Mouse (Mus musculus) gastrocnemius, postnatal 36 days (tissue): ENCODE results near the gene Atp13a3. TPM values are rescaled to one million over a fixed set of nuclear protein-coding genes. Genes with fewer than 3 reads are reported as not detected.
"Not testable (repeated sequence)": the region's sequence is repeated elsewhere in the genome, so short reads cannot be mapped to it uniquely, and the experiment has no call there.

ENCODE experiments used
- DNase-seq, 2 experiments: peaks; one replicate each; pipeline ENCODE4 v3.0.0; 2022
- intact Hi-C: fragments of 180-260 bp; cut with DNase I; formaldehyde crosslinking; loops from one replicate; pipeline ENCODE4 v1.15.1; 2025
- long read RNA-seq, 2 experiments: library from polyadenylated mRNA; stranded (forward); transcript quantifications; one replicate each; pipeline ENCODE4 v2.0.0; 2021
- total RNA-seq, 2 experiments: library from RNA; stranded (reverse); gene quantifications; 2 replicates each; pipeline ENCODE4 v1.2.3; 2021

Gene Atp13a3
- 10 to 100 TPM; 35.7 to 38.4 TPM for total RNA-seq
- long read RNA-seq, experiment 1, partial matches to known transcripts = 0 of 31 reads
- long read RNA-seq, experiment 1, other reads (novel, unspliced or antisense) = 31 of 31 reads
- long read RNA-seq, experiment 2, partial matches to known transcripts = 0 of 20 reads
- long read RNA-seq, experiment 2, other reads (novel, unspliced or antisense) = 20 of 20 reads

- no peak for DNase-seq
- intact Hi-C loops = no loop called here
Measured at GRCm38 (mm10) chr16:30405925-30406670, at the start of gene Atp13a3. Gene Atp13a3, minus strand, starts transcription at chr16:30405975.

GRCm38 (mm10) chr16:30453213-30453975 lies 47.6 kb upstream of the Atp13a3 start:
- intact Hi-C loops = loop anchor here (10.0 kb wide), 1 partner anchor 911 kb away; no protein-coding TSS in a partner anchor
- DNase-seq = no peak

DNA sequence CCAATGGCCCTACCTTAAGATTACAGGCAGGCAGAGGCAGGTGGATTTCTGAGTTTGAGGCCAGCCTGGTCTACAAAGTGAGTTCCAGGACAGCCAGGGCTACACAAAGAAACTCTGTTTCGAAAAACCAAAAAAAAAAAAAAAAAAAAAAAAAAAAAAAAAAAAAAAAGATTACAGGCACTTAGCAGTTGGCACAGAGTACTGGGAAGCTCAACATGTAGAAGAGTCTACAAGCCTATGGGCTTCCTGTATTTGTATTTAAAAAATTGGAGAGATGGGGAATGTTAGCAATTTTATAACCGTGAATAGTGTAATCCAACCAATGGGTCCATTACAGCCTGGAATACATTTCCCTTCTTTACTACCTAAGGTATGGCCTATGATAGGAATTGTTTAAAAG lies 45.4 kb upstream of the Atp13a3 start:
- DNase-seq = not testable (repeated sequence)
- intact Hi-C loops = loop anchor here (10.0 kb wide), 1 partner anchor 914 kb away; no protein-coding TSS in a partner anchor

- no peak for DNase-seq
- intact Hi-C loops = no loop called here
Measured at GRCm38 (mm10) chr16:30449017-30449416, 43.2 kb upstream of the Atp13a3 start.

DNA sequence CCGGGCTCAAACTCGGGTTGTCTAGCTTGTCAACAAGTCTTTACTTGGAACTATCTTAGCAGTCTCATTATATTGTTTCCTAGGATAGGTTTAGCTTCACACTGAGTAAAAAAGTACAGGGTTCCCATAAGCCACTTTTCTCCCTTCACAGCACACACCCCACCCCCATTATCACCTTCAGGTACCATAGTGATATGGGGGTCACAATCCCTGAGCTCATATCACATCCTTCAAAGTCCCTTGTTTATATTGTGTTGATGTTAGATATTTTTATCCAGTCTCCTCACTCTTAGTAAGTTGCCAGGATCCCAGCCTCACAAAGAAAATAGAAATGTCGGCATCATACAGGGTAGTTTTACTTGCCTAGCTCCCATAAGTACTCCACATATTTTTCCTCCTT lies 42.4 kb upstream of the Atp13a3 start:
- intact Hi-C loops = no loop called here
- DNase-seq = no peak

DNA sequence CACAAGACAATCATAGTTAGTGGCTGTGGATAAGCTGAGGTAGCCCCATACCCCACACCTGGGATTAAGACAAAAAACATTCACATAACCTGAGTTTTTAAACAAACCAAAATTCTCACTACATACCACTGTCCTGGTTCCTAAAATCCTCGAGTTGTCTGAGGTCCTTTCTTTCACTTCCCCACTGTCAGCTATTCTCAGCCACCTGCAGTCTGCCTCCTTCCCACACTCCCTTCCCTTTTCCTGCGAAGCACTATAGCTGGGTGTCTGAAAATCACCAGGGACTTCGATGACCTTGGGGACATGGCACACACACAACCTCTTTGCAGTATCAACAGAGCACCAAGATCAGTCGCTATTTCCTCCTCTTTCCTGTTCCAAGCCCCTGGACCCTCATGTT lies 41.9 kb upstream of the Atp13a3 start:
- no peak for DNase-seq
- intact Hi-C loops = no loop called here

DNA sequence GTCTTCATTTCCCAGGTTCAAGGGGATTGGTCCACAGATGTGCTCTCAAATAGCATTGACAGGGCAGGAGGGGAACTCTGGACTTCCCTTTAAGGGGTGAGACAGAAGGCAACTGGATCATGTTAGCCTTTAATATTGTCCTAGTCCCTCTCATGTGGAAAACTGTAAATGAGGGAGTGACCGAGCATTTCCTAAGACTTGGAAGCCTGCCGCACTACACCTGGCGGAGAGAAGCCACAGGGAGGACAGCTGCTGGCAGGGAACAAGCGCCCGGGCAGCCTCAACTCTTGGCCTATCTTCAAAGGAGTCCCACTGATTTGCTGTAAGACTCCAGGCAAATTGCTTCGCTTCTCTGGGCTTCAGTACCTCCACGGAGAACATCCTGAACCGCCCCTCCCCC lies 37.6 kb upstream of the Atp13a3 start:
- DNase-seq = no peak
- intact Hi-C loops = no loop called here

DNA sequence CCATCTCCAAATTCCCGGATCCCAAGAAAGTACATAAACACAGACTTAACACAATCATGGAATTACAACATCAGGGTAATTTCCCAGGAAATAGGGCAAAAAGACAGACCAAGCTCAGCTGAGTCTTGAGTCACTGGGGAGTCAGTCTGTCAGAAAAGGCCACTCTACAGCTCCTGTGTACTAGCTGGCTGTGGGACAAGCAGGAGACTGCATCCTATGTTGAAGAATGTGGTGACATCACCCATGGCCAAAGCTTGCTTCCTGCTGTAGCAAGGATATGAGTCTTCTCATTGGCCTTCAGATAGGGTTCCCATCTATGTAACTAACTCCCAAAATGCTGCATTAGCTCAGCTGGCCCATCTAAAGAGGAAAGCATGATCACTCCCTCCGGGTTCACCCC lies 36.7 kb upstream of the Atp13a3 start:
- intact Hi-C loops = no loop called here
- DNase-seq = no peak

- no peak for DNase-seq
- intact Hi-C loops = no loop called here
Measured at GRCm38 (mm10) chr16:30441409-30441808, 35.6 kb upstream of the Atp13a3 start.

DNA sequence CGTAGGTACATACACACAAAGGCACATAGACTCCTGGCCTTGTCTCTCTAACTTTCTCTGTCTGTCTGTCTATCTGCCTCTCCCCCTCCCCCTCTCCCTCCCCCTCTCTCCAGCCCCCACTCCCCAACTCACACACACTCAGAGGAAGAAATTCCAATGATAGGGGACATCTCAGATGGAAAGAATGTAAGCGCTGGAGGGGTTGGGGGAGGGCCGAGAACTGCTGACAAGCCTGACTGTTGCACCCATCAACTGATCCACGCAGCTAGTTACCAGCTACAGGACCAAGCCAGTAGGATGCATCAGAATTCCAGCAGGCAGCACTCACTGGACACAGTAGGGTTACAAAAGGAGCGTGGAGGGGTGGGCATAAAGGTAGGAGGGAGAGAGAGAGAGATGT lies 34.1 kb upstream of the Atp13a3 start:
- no peak for DNase-seq
- intact Hi-C loops = no loop called here

GRCm38 (mm10) chr16:30439411-30439810 lies 33.6 kb upstream of the Atp13a3 start:
- intact Hi-C loops = no loop called here
- no peak for DNase-seq

DNA sequence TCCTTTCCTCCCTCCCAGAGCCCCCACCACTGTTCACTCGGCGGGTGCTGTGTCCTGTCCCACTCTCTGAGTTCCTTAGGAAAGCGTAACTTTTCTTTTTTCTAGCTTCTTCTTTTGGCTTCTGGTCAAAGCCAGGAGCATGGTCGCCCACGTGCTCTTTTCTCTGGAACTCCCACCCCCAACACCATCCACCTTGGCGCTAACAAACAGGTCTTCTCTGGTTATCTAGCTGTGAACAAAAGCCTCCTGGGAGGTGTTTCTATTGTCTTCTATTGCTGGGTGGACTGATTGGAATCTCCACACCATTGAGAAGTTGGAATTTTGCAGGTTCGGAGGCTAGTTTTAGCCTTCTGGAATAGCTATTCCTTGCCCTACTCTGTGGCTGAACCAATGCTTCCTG lies 30.5 kb upstream of the Atp13a3 start:
- intact Hi-C loops = no loop called here
- no peak for DNase-seq

- no peak for DNase-seq
- intact Hi-C loops = no loop called here
Measured at GRCm38 (mm10) chr16:30435393-30435792, 29.6 kb upstream of the Atp13a3 start.

DNA sequence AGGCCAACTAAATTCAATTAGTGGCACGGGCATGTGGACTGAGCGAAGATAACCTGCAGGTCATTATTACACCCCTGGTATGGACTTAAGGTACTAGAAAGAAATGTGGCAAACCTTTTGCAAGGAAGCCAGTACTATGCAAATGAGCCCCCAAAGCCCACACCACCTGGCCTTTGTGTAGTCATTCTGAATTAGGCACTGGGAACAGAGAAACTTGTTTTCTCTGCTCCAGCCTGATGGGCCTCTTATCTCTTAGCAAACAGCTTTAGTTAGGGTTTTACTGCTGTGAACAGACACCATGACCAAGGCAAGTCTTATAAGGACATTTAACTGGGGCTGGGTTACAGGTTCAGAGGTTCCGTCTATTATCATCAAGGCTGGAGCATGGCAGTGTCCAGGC lies 27.4 kb upstream of the Atp13a3 start:
- DNase-seq = no peak
- intact Hi-C loops = no loop called here

DNA sequence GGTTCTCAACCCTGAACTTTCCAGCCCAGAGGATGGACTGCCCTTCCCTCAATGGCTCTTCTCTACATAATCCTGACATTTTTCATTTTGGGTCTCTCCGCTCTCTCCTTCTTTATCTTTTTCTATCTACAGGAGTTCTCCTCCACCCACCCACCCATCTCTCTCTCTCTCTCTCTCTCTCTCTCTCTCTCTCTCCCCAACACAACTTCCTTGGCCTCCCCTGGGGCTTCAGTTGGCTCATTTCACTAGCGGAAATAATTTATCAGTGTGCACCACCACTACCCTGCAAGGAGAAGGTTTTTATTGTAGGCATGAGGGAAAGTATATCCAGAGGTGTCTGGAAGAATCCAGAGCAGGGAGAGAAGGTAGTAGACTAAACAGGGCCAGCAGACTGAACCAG lies 26.3 kb upstream of the Atp13a3 start:
- intact Hi-C loops = no loop called here
- DNase-seq = no peak

GRCm38 (mm10) chr16:30430512-30431088 lies 24.8 kb upstream of the Atp13a3 start:
- DNase-seq = no peak
- intact Hi-C loops = no loop called here

GRCm38 (mm10) chr16:30428753-30429260 lies 23.0 kb upstream of the Atp13a3 start:
- intact Hi-C loops = no loop called here
- DNase-seq = no peak

DNA sequence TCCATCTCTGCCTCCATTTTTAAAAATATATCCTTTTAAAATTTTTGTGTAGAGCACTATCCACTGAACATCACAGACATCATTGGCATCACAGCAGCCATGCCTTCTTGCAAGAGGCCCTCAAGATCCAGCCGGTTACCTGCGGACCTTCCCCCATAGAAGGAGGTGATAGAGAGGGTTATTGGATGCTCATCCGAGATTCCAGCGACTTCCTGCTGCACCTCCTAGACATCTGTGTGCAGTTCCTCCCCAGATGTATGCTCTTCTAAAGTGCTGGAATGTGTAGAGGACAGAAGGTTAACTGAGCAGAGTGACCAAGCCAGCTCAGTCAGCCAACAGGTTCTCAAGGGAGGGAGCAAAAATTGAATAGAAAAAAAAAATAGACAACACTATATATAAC lies 21.7 kb upstream of the Atp13a3 start:
- DNase-seq = no peak

GRCm38 (mm10) chr16:30427003-30427402 lies 21.2 kb upstream of the Atp13a3 start:
- no peak for DNase-seq

More for the DNA sequence above, 21.7 kb upstream of the Atp13a3 start:
- intact Hi-C loops = no loop called here

GRCm38 (mm10) chr16:30425980-30426379 lies 20.2 kb upstream of the Atp13a3 start:
- intact Hi-C loops = no loop called here
- DNase-seq = no peak

More at GRCm38 (mm10) chr16:30427003-30427402, 21.2 kb upstream of the Atp13a3 start:
- intact Hi-C loops = no loop called here

DNA sequence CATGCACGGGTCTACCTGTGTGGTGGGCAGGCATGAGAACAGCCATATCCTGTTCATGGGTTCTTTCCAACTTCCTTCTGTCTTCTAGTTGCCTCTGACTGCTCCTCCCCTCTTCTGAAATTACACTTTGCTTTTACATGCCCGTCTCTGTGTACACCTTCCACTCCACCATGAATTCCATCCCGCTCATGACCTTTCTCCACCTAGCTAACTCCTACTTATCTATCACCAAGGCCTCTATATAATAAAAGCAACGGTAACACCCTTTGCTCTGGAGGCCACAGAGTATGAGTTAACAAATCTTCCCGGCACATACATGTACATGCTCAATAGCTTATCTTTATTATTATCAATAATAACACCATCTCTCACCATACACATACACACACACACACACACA lies 18.3 kb upstream of the Atp13a3 start:
- no peak for DNase-seq
- intact Hi-C loops = no loop called here
